Mouse (Mus musculus) lung, postnatal 0 days (tissue): Measurements from ENCODE around the gene Pipox. TPM values are rescaled to one million over a fixed set of nuclear protein-coding genes. Genes with fewer than 3 reads are reported as not detected.

Source experiments
- ATAC-seq: fragments of 200-750 bp; cut with Nextera tagmentation; 2 replicates; pipeline ENCODE4 v1.8.0; 2017; ENCODE audit warnings: moderate library complexity
- DNase-seq: peaks from one replicate; pipeline ENCODE4 v3.0.0-alpha.2; 2016; ENCODE audit warnings: low spot score
- H3K27ac ChIP-seq: fragments of 300-500 bp; sonication (generic); 2 replicates; pipeline ENCODE4 v1.5.1; 2014; ENCODE audit warnings: antibody characterized with exemption, mild to moderate bottlenecking, low read length, mixed read lengths
- H3K27me3 ChIP-seq: fragments of 300-500 bp; sonication (generic); replicated peaks from 2 replicates; pipeline ENCODE4 v1.6.1; 2014; ENCODE audit warnings: low read length, mixed read lengths; ENCODE audit not compliant: insufficient read depth
- H3K36me3 ChIP-seq: fragments of 300-500 bp; sonication (generic); 2 replicates; pipeline ENCODE4 v1.6.1; 2014; ENCODE audit warnings: low read length, mixed read lengths; ENCODE audit not compliant: insufficient read depth
- H3K4me1 ChIP-seq: fragments of 300-500 bp; sonication (generic); 2 replicates; pipeline ENCODE4 v1.6.1; 2014; ENCODE audit warnings: antibody characterized with exemption, low read depth, low read length, mixed read lengths; ENCODE audit not compliant: insufficient read depth
- H3K4me2 ChIP-seq: fragments of 300-500 bp; sonication (generic); replicated peaks from 2 replicates; pipeline ENCODE4 v1.6.1; 2014; ENCODE audit warnings: low read depth, mild to moderate bottlenecking, low read length, moderate library complexity, mixed read lengths
- H3K4me3 ChIP-seq: fragments of 300-500 bp; sonication (generic); 2 replicates; pipeline ENCODE4 v1.5.1; 2014; ENCODE audit warnings: low read depth, low read length
- H3K9ac ChIP-seq: fragments of 300-500 bp; sonication (generic); replicated peaks from 2 replicates; pipeline ENCODE4 v1.6.1; 2014; ENCODE audit warnings: low read depth, mild to moderate bottlenecking
- H3K9me3 ChIP-seq: fragments of 300-500 bp; sonication (generic); 2 replicates; pipeline ENCODE4 v1.6.1; 2016; ENCODE audit warnings: low read length, mixed read lengths
- CTCF ChIP-seq: IDR thresholded peaks from 2 replicates; pipeline ENCODE4 v1.5.1; 2016; ENCODE audit warnings: antibody characterized with exemption, mild to moderate bottlenecking
- EP300 ChIP-seq: IDR thresholded peaks from 2 replicates; pipeline ENCODE4 v1.6.1; 2016; ENCODE audit warnings: antibody characterized with exemption, mild to moderate bottlenecking, control low read depth
- WGBS: fragments of 180-500 bp; shearing (Covaris S2); extraction: QIAGEN DNeasy Blood & Tissue Kit; methylation state at CpG from one replicate; pipeline ENCODE4 v1.1.7; 2014; 5-methylcytosine and 5-hydroxymethylcytosine counted together
- polyA plus RNA-seq: library from polyadenylated mRNA; unstranded; fragments of >200 nt; fragmentation: Nextera tagmentation; extraction: Ambion mirVana; gene quantifications from 2 replicates; pipeline ENCODE4 v1.2.1, GENCODE M21; 2015

The Pipox gene
- polyA plus RNA-seq, 1 experiment from 2014 or later: 0.23 TPM

DNA sequence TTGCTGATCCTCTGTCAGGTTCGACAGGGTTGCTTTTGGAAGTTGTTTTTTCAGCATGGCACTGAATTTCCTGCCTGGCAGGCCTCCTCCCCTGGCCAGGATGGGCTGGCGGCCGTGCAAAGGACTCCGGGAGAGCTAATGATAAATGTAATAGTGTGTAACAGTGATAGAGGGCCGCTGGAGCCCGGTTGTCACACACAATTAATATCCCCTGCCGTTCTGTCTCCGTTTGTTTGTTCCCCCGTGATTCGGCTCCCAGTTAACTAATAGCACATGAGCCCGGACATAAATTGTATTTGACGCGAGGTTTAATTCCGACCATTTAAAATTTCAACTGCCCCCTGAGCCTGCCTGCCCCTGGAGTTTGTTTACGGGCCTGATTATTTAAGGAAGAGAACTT, 38.5 kb downstream of the Pipox start:
- Histone ChIP-seq H3K36me3 (peaks cover 27% of the 10 kb centered on the region; the same call in 1 of the 2 replicates), H3K4me3 (no peak overlapping the region), H3K9ac (no peak overlapping the region; the same call in 1 of the 2 replicates), H3K9me3 (no peaks in the 10 kb centered on the region), H3K27ac (no peak overlapping the region), H3K4me2 (no peak overlapping the region), H3K4me1 (no peaks in the 10 kb centered on the region), H3K27me3 (no peaks in the 10 kb centered on the region)
- WGBS: 46% methylated on average over 15 of the region's 15 CpGs
- TF ChIP-seq EP300 (no peak), CTCF (no peak)
- DNase-seq (no peak), ATAC-seq (no peak)

DNA sequence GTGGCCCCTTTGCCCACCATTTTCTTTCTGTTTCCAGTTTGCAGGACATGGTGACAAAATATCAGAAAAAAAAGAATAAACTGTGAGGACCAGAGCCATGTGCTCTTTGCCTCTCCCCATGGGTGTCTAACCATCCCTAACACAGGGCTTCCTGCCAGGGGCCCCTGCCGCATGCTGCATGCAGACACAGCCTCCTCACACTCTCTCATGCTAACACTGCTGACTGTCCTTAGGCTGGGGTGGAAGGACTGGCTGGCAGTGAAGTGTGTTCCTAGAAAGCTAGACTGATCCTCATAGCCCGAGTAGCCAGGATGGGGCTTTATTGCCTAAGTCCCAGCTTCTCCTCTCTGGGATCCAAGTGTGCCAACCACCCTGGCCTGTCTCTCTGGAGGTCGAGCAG, 39.3 kb downstream of the Pipox start:
- WGBS: 50% methylated on average over 3 of the region's 3 CpGs
- Histone ChIP-seq H3K27me3 (no peaks in the 10 kb centered on the region), H3K4me1 (no peaks in the 10 kb centered on the region), H3K36me3 (peaks cover 31% of the 10 kb centered on the region; the same call in 1 of the 2 replicates), H3K9ac (no peak overlapping the region), H3K27ac (no peak overlapping the region), H3K4me2 (no peak overlapping the region), H3K9me3 (no peaks in the 10 kb centered on the region), H3K4me3 (no peak overlapping the region)
- ATAC-seq: no peak
- no peak for TF ChIP-seq EP300
- no peak for TF ChIP-seq CTCF
- DNase-seq: no peak

DNA sequence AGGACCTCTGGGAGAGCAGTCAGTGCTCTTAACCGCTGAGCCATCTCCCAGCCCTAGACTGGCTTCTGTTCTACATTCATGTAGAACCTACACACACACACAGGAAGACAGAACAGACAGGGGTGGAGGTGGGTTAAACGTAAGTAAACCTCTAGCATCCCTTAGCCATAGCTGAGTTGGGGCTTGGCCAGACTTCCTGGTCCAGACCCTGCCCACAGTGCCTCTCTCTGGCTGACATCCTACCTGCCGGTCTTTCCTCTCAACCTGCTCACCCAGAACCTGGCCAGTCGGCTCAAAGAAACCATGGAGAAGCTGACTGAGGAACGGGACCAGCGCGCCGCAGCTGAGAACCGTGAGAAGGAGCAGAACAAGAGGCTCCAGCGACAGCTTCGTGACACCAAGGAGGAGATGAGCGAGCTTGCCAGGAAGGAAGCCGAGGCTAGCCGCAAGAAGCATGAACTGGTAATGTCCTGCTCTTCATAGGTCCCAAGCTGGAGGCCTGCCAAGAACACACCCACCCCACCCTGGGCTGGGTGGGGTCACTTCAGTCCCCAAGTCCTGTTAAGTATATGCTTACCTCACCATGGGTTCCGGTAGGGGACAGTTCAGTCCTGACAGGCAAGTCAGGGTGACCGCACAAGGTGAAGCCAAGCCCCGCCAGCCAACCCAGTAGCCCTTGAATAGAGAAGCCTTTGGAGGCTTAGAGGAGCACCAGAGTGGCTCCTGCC, 40.8 kb downstream of the Pipox start:
- Histone ChIP-seq H3K4me2 (no peak overlapping the region), H3K9ac (no peak overlapping the region), H3K27me3 (no peaks in the 10 kb centered on the region), H3K9me3 (no peaks in the 10 kb centered on the region), H3K36me3 (peaks cover 38% of the 10 kb centered on the region; the same call in 1 of the 2 replicates), H3K27ac (no peak overlapping the region), H3K4me1 (no peaks in the 10 kb centered on the region), H3K4me3 (no peak overlapping the region)
- TF ChIP-seq CTCF: no peak
- TF ChIP-seq EP300: no peak
- no peak for DNase-seq
- ATAC-seq: peak; percentile 62
- 81% methylated on average over 17 of the region's 17 CpGs for WGBS

DNA sequence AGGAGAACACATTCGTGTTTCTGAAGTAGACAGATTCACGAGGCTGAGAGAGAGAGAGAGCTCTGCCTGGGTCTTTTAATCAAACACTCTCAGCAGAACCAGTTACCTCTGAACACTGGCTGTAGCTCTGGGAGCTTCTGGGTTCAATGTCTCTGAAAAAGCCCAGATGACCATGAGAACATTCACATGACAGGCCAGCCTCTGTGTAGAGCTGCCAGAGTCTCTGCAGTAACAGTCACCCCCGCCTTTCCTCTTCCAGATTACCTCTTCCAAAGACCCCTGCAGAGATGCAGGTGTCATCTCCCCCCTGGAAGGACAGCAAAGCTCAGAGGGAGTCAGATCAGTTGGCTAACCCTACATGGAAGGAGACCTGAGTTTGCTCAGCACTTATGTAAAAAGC, 41.7 kb downstream of the Pipox start:
- Histone ChIP-seq H3K27me3 (no peaks in the 10 kb centered on the region), H3K9me3 (no peaks in the 10 kb centered on the region), H3K4me1 (no peaks in the 10 kb centered on the region), H3K27ac (no peak overlapping the region), H3K36me3 (peaks cover 29% of the 10 kb centered on the region; the same call in 1 of the 2 replicates), H3K9ac (no peak overlapping the region), H3K4me2 (no peak overlapping the region), H3K4me3 (no peak overlapping the region)
- 53% methylated on average over 3 of the region's 3 CpGs for WGBS
- DNase-seq: no peak
- ATAC-seq: no peak
- no peak for TF ChIP-seq CTCF
- no peak for TF ChIP-seq EP300

DNA sequence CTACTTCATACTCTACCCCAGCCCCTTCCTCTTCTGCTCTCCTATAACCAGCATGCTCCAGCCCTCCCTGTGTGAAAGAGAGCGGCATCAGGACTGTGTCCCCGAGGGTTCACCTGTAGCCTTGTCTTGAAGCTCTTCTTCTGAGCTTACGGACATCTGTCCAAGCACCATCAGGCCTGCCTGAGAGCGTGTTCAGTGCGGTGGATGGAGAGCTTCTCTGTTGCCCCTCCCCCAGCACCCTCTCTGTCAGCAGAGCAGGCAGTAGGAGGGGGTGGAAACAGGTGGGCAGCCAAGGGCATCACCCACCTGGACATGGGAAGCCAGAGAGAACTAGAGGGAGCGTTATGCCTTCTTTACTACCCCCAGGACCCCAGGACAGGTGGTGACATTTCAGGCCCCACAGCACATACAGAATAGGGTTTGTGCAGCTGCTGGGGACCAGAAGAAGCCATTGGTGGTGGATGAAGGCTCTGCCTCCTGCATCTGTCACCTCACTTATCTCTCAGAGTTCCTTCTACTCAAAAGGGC, 42.3 kb downstream of the Pipox start:
- H3K27ac ChIP-seq: no peak overlapping the region
- H3K4me3 ChIP-seq: no peak overlapping the region
- peaks cover 34% of the 10 kb centered on the region for H3K36me3 ChIP-seq
- ATAC-seq (no peak), DNase-seq (no peak)
- no peaks in the 10 kb centered on the region for H3K9me3 ChIP-seq
- H3K4me1 ChIP-seq: no peaks in the 10 kb centered on the region
- no peak overlapping the region for H3K9ac ChIP-seq
- no peak overlapping the region for H3K4me2 ChIP-seq
- WGBS: 82% methylated on average over 6 of the region's 6 CpGs
- no peaks in the 10 kb centered on the region for H3K27me3 ChIP-seq
- TF ChIP-seq CTCF: no peak
- TF ChIP-seq EP300: no peak

DNA sequence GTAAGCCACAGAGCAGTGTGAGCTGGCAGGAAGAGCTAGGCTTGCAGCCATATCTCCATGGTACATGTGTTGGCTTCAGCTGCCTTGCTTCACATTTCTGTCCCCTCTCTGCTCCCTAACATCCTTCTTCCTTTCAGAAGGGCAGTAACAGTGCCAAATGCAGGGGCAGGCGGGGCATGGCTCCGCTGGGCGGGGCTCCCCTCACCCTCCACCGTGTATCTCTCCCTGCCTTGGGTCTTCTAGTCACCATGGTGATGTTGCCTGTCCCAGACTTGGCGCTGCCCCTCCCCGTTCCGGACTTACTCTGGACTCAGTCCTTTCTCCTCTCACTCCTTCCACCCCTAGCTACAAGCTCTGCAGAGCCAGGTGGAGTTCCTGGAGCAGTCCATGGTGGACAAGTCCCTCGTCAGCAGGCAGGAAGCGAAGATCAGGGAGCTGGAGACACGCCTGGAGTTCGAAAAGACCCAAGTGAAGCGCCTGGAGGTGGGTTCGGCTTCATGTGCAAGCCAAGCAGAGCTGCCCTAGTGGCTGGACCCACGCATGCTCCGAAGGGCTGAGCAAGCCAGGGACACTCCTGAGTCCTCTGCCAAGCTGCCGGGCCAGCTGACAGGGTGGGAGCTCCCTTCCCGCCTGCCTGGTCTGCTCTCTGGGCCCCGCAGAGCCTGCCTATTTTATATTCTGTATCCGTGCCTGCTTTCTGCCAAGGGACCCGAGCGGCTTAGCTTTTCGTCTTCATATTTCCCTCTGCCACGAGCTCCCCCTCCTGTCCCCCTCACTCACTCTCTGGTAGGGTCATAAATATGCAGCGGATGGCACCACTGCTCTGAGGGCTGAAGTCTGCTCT, 43.3 kb downstream of the Pipox start:
- TF ChIP-seq CTCF: no peak; the same call in 1 of the 2 replicates
- no peak for TF ChIP-seq EP300
- Histone ChIP-seq H3K9me3 (no peaks in the 10 kb centered on the region), H3K4me1 (no peaks in the 10 kb centered on the region), H3K4me3 (no peak overlapping the region), H3K36me3 (peaks cover 43% of the 10 kb centered on the region), H3K27ac (no peak overlapping the region), H3K27me3 (no peaks in the 10 kb centered on the region), H3K9ac (no peak overlapping the region), H3K4me2 (no peak overlapping the region)
- DNase-seq (no peak), ATAC-seq (peak; percentile 47)
- WGBS: 65% methylated on average over 24 of the region's 24 CpGs
